Mouse (Mus musculus) stomach, embryonic 16.5 days (tissue): ENCODE results near the gene Rilp. TPM values are rescaled to one million over a fixed set of nuclear protein-coding genes. Genes with fewer than 3 reads are reported as not detected.

ENCODE experiments used
- ATAC-seq: fragments of 200-750 bp; cut with Nextera tagmentation; 2 replicates; pipeline ENCODE4 v1.8.0; 2017; ENCODE audit warnings: moderate number of reproducible peaks, moderate TSS enrichment; ENCODE audit not compliant: insufficient read depth, low FRiP score
- H3K27ac ChIP-seq: fragments of 300-500 bp; sonication (generic); 2 replicates; pipeline ENCODE4 v1.5.1; 2014; ENCODE audit warnings: low read length
- H3K27me3 ChIP-seq: fragments of 300-500 bp; sonication (generic); 2 replicates; pipeline ENCODE4 v1.6.1; 2014; ENCODE audit warnings: low read length, control low read depth, mixed read lengths; ENCODE audit not compliant: control insufficient read depth, insufficient read depth
- H3K36me3 ChIP-seq: fragments of 300-500 bp; sonication (generic); 2 replicates; pipeline ENCODE4 v1.6.1; 2014; ENCODE audit warnings: low read length; ENCODE audit not compliant: control insufficient read depth, insufficient read depth
- H3K4me1 ChIP-seq: fragments of 300-500 bp; sonication (generic); 2 replicates; pipeline ENCODE4 v1.6.1; 2014; ENCODE audit warnings: low read length, control low read depth, mixed read lengths; ENCODE audit not compliant: control insufficient read depth, insufficient read depth
- H3K4me2 ChIP-seq: fragments of 300-500 bp; sonication (generic); 2 replicates; pipeline ENCODE4 v1.6.1; 2014; ENCODE audit warnings: low read depth, low read length, mixed read lengths
- H3K4me3 ChIP-seq: fragments of 300-500 bp; sonication (generic); replicated peaks from 2 replicates; pipeline ENCODE4 v1.5.1; 2014; ENCODE audit warnings: mild to moderate bottlenecking, low read length
- H3K9ac ChIP-seq: fragments of 300-500 bp; sonication (generic); 2 replicates; pipeline ENCODE4 v1.6.1; 2014; ENCODE audit warnings: low read length
- H3K9me3 ChIP-seq: fragments of 300-500 bp; sonication (generic); replicated peaks from 2 replicates; pipeline ENCODE4 v1.6.1; 2016; ENCODE audit warnings: low read length, control low read depth; ENCODE audit not compliant: control insufficient read depth
- WGBS: fragments of 180-500 bp; shearing (Covaris S2); extraction: QIAGEN DNeasy Blood & Tissue Kit; methylation state at CpG from one replicate; pipeline ENCODE4 v1.1.7; 2014; 5-methylcytosine and 5-hydroxymethylcytosine counted together
- polyA plus RNA-seq: library from polyadenylated mRNA; unstranded; fragments of >200 nt; fragmentation: Nextera tagmentation; extraction: Ambion mirVana; gene quantifications from 2 replicates; pipeline ENCODE4 v1.2.1, GENCODE M21; 2015

Gene Rilp
- polyA plus RNA-seq, 1 experiment from 2014 or later, result 1.7 TPM

- peak overlapping the region; percentile 61 for H3K4me3 ChIP-seq
- no peaks in the 10 kb centered on the region for H3K9me3 ChIP-seq
- peak; percentile 71 for ATAC-seq
- peak overlapping the region; percentile 99 for H3K4me2 ChIP-seq
- H3K27me3 ChIP-seq, result no peaks in the 10 kb centered on the region
- under 1% methylated on average over 10 of the region's 10 CpGs for WGBS
- no peaks in the 10 kb centered on the region for H3K36me3 ChIP-seq
- peaks cover 9% of the 10 kb centered on the region for H3K4me1 ChIP-seq
- peak overlapping the region; percentile 75 for H3K9ac ChIP-seq
- H3K27ac ChIP-seq, result no peak overlapping the region
Observed at GRCm38 (mm10) chr11:75530325-75530724, 20.4 kb downstream of the Rilp start.

- H3K4me2 ChIP-seq, result peak overlapping the region; percentile 99
- H3K27me3 ChIP-seq, result no peaks in the 10 kb centered on the region
- H3K9me3 ChIP-seq, result no peaks in the 10 kb centered on the region
- peak overlapping the region; percentile 61 for H3K4me3 ChIP-seq
- peak overlapping the region; percentile 24; the same call in 1 of the 2 replicates for H3K27ac ChIP-seq
- peak; percentile 8; the same call in 1 of the 2 replicates for ATAC-seq
- peaks cover 11% of the 10 kb centered on the region for H3K4me1 ChIP-seq
- WGBS, result under 1% methylated on average over 31 of the region's 31 CpGs
- H3K9ac ChIP-seq, result peak overlapping the region; percentile 75
- no peaks in the 10 kb centered on the region for H3K36me3 ChIP-seq
Observed at GRCm38 (mm10) chr11:75530845-75531373, 21.0 kb downstream of the Rilp start.

GRCm38 (mm10) chr11:75531469-75532242, 21.8 kb downstream of the Rilp start, which contains the start of gene Slc43a2:
TSS of gene Slc43a2 (plus strand) at chr11:75531694.
- peak within 1 kb of the TSS; percentile 61 for H3K4me3 ChIP-seq
- H3K27me3 ChIP-seq, result no peaks in the 10 kb centered on the region
- H3K27ac ChIP-seq, result peak within 1 kb of the TSS; percentile 58; the same call in 1 of the 2 replicates
- H3K36me3 ChIP-seq, result no peaks in the 10 kb centered on the region
- WGBS, result under 1% methylated on average over 62 of the region's 62 CpGs
- no peaks in the 10 kb centered on the region for H3K9me3 ChIP-seq
- H3K9ac ChIP-seq, result peak within 1 kb of the TSS; percentile 75
- peaks cover 11% of the 10 kb centered on the region for H3K4me1 ChIP-seq
- peak; percentile 90 for ATAC-seq
- H3K4me2 ChIP-seq, result peak within 1 kb of the TSS; percentile 99

- no peak for ATAC-seq
- H3K36me3 ChIP-seq, result no peaks in the 10 kb centered on the region
- 16% methylated on average over 38 of the region's 38 CpGs for WGBS
Observed at GRCm38 (mm10) chr11:75532340-75533277, 22.7 kb downstream of the Rilp start.

GRCm38 (mm10) chr11:75533314-75534015, 23.6 kb downstream of the Rilp start:
- no peak overlapping the region for H3K9ac ChIP-seq
- no peak overlapping the region for H3K4me3 ChIP-seq
- no peak overlapping the region; the same call in 1 of the 2 replicates for H3K4me2 ChIP-seq
- no peaks in the 10 kb centered on the region for H3K36me3 ChIP-seq
- peaks cover 11% of the 10 kb centered on the region for H3K4me1 ChIP-seq
- 72% methylated on average over 6 of the region's 6 CpGs for WGBS
- H3K9me3 ChIP-seq, result no peaks in the 10 kb centered on the region
- no peaks in the 10 kb centered on the region for H3K27me3 ChIP-seq
- ATAC-seq, result no peak
- H3K27ac ChIP-seq, result peak overlapping the region; percentile 40; the same call in 1 of the 2 replicates

More at GRCm38 (mm10) chr11:75532340-75533277, 22.7 kb downstream of the Rilp start:
- Histone ChIP-seq H3K27ac (peak overlapping the region; percentile 40; the same call in 1 of the 2 replicates), H3K4me1 (peaks cover 11% of the 10 kb centered on the region), H3K9me3 (no peaks in the 10 kb centered on the region), H3K9ac (peak overlapping the region; percentile 75), H3K4me3 (peak overlapping the region; percentile 61), H3K4me2 (peak overlapping the region; percentile 99), H3K27me3 (no peaks in the 10 kb centered on the region)

- peaks cover 11% of the 10 kb centered on the region for H3K4me1 ChIP-seq
- H3K27me3 ChIP-seq, result no peaks in the 10 kb centered on the region
- H3K9ac ChIP-seq, result 0 out of 2 replicates have a peak overlapping the region, but pooled peaks have one; percentile 7
- H3K36me3 ChIP-seq, result no peaks in the 10 kb centered on the region
- WGBS, result 52% methylated on average over 4 of the region's 4 CpGs
- H3K4me2 ChIP-seq, result no peak overlapping the region
- ATAC-seq, result no peak
- no peak overlapping the region for H3K4me3 ChIP-seq
- no peaks in the 10 kb centered on the region for H3K9me3 ChIP-seq
- no peak overlapping the region for H3K27ac ChIP-seq
Observed at GRCm38 (mm10) chr11:75534286-75535033, 24.6 kb downstream of the Rilp start.

- H3K27ac ChIP-seq, result 0 out of 2 replicates have a peak overlapping the region, but pooled peaks have one; percentile 11
- H3K9me3 ChIP-seq, result no peaks in the 10 kb centered on the region
- ATAC-seq, result no peak
Observed at GRCm38 (mm10) chr11:75535106-75535795, 25.4 kb downstream of the Rilp start.

More at GRCm38 (mm10) chr11:75535106-75535795, 25.4 kb downstream of the Rilp start:
- H3K9ac ChIP-seq, result peak overlapping the region; percentile 7; the same call in 1 of the 2 replicates
- H3K27me3 ChIP-seq, result no peaks in the 10 kb centered on the region
- WGBS, result 37% methylated on average over 13 of the region's 13 CpGs
- no peaks in the 10 kb centered on the region for H3K36me3 ChIP-seq
- no peak overlapping the region for H3K4me2 ChIP-seq
- peaks cover 11% of the 10 kb centered on the region for H3K4me1 ChIP-seq
- no peak overlapping the region for H3K4me3 ChIP-seq
